Mouse (Mus musculus) leukemia stem cell, adult 10-12 weeks (primary cell): ENCODE results near the gene Wscd1. TPM values are rescaled to one million over a fixed set of nuclear protein-coding genes. Genes with fewer than 3 reads are reported as not detected.

Experiments
- polyA plus RNA-seq: library from polyadenylated mRNA; stranded (reverse); fragments of >175 nt; gene quantifications from 2 replicates; pipeline ENCODE4 v1.2.3, GENCODE M21; 2012; ENCODE audit warnings: low replicate concordance

Wscd1 gene
- 1.1 TPM in 1 of 2 replicates, not detected in the other for polyA plus RNA-seq

DNA sequence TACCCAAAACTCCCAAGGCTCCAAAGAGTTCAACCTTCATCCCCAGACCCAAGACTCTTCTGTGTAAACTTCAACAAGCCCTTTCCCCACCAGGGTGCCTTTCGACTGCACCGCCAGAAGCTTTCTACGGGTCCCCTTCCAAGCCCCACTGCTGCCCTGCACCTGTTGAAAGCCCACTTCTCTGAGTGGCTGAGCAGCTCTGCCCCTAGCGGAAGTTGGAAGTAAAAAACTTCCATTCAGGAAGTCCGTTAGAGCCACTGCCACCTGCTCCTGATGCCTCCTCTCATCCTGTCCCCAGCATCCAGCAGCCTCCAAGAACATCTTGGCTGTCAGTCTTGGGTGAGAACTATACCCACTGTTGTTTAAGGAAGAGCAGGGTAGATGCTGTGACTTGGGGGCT lies at the start of gene Wscd1:
Wscd1 (plus strand) TSS at position 250 of the 400 bp plus-strand sequence.

